Mouse (Mus musculus): Measurements from ENCODE around the gene Itgb2l.
"Not testable (repeated sequence)": the region's sequence is repeated elsewhere in the genome, so short reads cannot be mapped to it uniquely, and the experiment has no call there.

The Itgb2l gene

GRCm38 (mm10) chr16:96443468-96443867 is at the start of gene Itgb2l:
Gene Itgb2l, minus strand, starts transcription at chr16:96443619.
- DNase-seq (ENCODE audit: low read depth, low spot score) = no peak

GRCm38 (mm10) chr16:96491530-96491929 is 48.1 kb upstream of the Itgb2l start:
- DNase-seq (ENCODE audit: low read depth, low spot score) = no peak

GRCm38 (mm10) chr16:96488038-96488437 is 44.6 kb upstream of the Itgb2l start:
- no peak for DNase-seq (ENCODE audit: low read depth, low spot score)

- no peak for DNase-seq (ENCODE audit: low read depth, low spot score)
These were observed 43.7 kb upstream of the Itgb2l start for GRCm38 (mm10) chr16:96487007-96487684.

- no peak for DNase-seq (ENCODE audit: low read depth, low spot score)
These were observed 38.4 kb upstream of the Itgb2l start for GRCm38 (mm10) chr16:96481791-96482190.

- DNase-seq (ENCODE audit: low read depth, low spot score) = no peak
These were observed 30.8 kb upstream of the Itgb2l start for GRCm38 (mm10) chr16:96474185-96474584.

- peak; percentile 28 for DNase-seq (ENCODE audit: low read depth, low spot score)
These were observed 29.4 kb upstream of the Itgb2l start for GRCm38 (mm10) chr16:96472816-96473215.

GRCm38 (mm10) chr16:96472361-96472760 is 28.9 kb upstream of the Itgb2l start:
- DNase-seq (ENCODE audit: low read depth, low spot score) = peak; percentile 47

GRCm38 (mm10) chr16:96469640-96470039 is 26.2 kb upstream of the Itgb2l start:
- DNase-seq (ENCODE audit: low read depth, low spot score) = no peak

- DNase-seq (ENCODE audit: low read depth, low spot score) = no peak
These were observed 25.3 kb upstream of the Itgb2l start for GRCm38 (mm10) chr16:96468698-96469097.

GRCm38 (mm10) chr16:96468011-96468410 is 24.6 kb upstream of the Itgb2l start:
- DNase-seq (ENCODE audit: low read depth, low spot score) = no peak

- peak; percentile 82 for DNase-seq (ENCODE audit: low read depth, low spot score)
These were observed 24.0 kb upstream of the Itgb2l start, which contains the start of gene Pcp4 for GRCm38 (mm10) chr16:96467445-96467844. Gene Pcp4, plus strand, starts transcription at chr16:96467606.

GRCm38 (mm10) chr16:96460788-96461187 is 17.4 kb upstream of the Itgb2l start:
- DNase-seq (ENCODE audit: low read depth, low spot score) = no peak

GRCm38 (mm10) chr16:96459356-96459755 is 15.9 kb upstream of the Itgb2l start:
- DNase-seq (ENCODE audit: low read depth, low spot score) = no peak

GRCm38 (mm10) chr16:96457612-96458011 is 14.2 kb upstream of the Itgb2l start:
- DNase-seq (ENCODE audit: low read depth, low spot score) = no peak

GRCm38 (mm10) chr16:96454086-96454485 is 10.7 kb upstream of the Itgb2l start:
- no peak for DNase-seq (ENCODE audit: low read depth, low spot score)

GRCm38 (mm10) chr16:96450871-96451270 is 7.5 kb upstream of the Itgb2l start:
- not testable (repeated sequence) for DNase-seq (ENCODE audit: low read depth, low spot score)

- no peak for DNase-seq (ENCODE audit: low read depth, low spot score)
These were observed 1.6 kb downstream of the Itgb2l start for GRCm38 (mm10) chr16:96441826-96442225.

GRCm38 (mm10) chr16:96440871-96441270 is 2.5 kb downstream of the Itgb2l start:
- peak; percentile 12 for DNase-seq (ENCODE audit: low read depth, low spot score)

GRCm38 (mm10) chr16:96439682-96440081 is 3.7 kb downstream of the Itgb2l start:
- DNase-seq (ENCODE audit: low read depth, low spot score) = no peak

GRCm38 (mm10) chr16:96438946-96439345 is 4.5 kb downstream of the Itgb2l start:
- DNase-seq (ENCODE audit: low read depth, low spot score) = no peak

GRCm38 (mm10) chr16:96434024-96434785 is 9.2 kb downstream of the Itgb2l start:
- DNase-seq (ENCODE audit: low read depth, low spot score) = no peak

- no peak for DNase-seq (ENCODE audit: low read depth, low spot score)
These were observed 10.2 kb downstream of the Itgb2l start for GRCm38 (mm10) chr16:96433266-96433665.
